9 mouse cellular contexts compared by ENCODE assay signal in genomic region chr11:108224233-108224973, GRCm38 (mm10).
DNase-seq lines count a peak whose midpoint lies in the region; ATAC-seq and TF ChIP-seq lines count a peak whose summit lies in the region.
"Had no signal": no experiment of that assay in that cellular context is flagged by ENCODE, and none has a peak within 500 bp of the region (broad histone marks: within the 10 kb centered on the region; RNA-seq: fewer than 3 reads in every experiment).

No protein-coding gene starts in this region.

- H3K4me3 ChIP-seq in midbrain, postnatal 0 days (ENCODE audit: low read depth, low read length): no peak overlapping the region
- H3K4me3 ChIP-seq: limb, embryonic 15.5 days had no signal

- H3K36me3 ChIP-seq in midbrain, postnatal 0 days (ENCODE audit: insufficient read depth, low read length): no peaks in the 10 kb centered on the region; the same call in 1 of the 2 replicates
- H3K36me3 ChIP-seq: limb, embryonic 15.5 days had no signal

- no peak overlapping the region for H3K9ac ChIP-seq in midbrain, postnatal 0 days (replicated peaks; ENCODE audit: low read length, poor library complexity, severe bottlenecking)
- H3K9ac ChIP-seq: limb, embryonic 15.5 days had no signal

- H3K4me1 ChIP-seq in midbrain, postnatal 0 days (ENCODE audit: insufficient read depth, low read length): no peaks in the 10 kb centered on the region

- no peak overlapping the region for H3K4me2 ChIP-seq in midbrain, postnatal 0 days (ENCODE audit: low read depth, low read length, poor library complexity, severe bottlenecking)
- H3K4me2 ChIP-seq: limb, embryonic 15.5 days had no signal

- H3K27ac ChIP-seq in midbrain, postnatal 0 days (ENCODE audit: low read depth, low read length): no peak overlapping the region

- no peaks in the 10 kb centered on the region for H3K9me3 ChIP-seq in midbrain, postnatal 0 days (ENCODE audit: low read length)
- H3K9me3 ChIP-seq: limb, embryonic 15.5 days had no signal

- WGBS in midbrain, postnatal 0 days: 41% methylated on average over 11 of the region's 11 CpGs

- no peak for TF ChIP-seq CTCF in midbrain, postnatal 0 days (IDR thresholded peaks at IDR 0.05)

- ATAC-seq in CD4-positive, CD25-positive, alpha-beta regulatory T cell, adult 4 months: peak; percentile 52
- ATAC-seq in midbrain, postnatal 0 days (ENCODE audit: low FRiP score): no peak

- DNase-seq in cerebellum, adult 9-10 months: peak; percentile 16
- no peak for DNase-seq in cerebellum, adult 11 months
- peak; percentile 30 for DNase-seq in layer of hippocampus, adult 11-12 months (ENCODE audit: low spot score)
- DNase-seq in layer of hippocampus, adult 8-10 months (ENCODE audit: low spot score in 2 of 2): no peak
- peak; percentile 63 for DNase-seq in midbrain, postnatal 0 days (ENCODE audit: low spot score)
- DNase-seq in urinary bladder, adult 18-20 months (ENCODE audit: low spot score in 2 of 2): no peak
- no peak for DNase-seq in gastrocnemius, postnatal 25 days

- H3K27me3 ChIP-seq in midbrain, postnatal 0 days (ENCODE audit: insufficient read depth, low read length): no peaks in the 10 kb centered on the region
- H3K27me3 ChIP-seq: limb, embryonic 15.5 days had no signal

Comparison
In these comparisons a context has a peak if more than half of its experiments do, and no peak if none do; other contexts are left out.
1. DNase-seq: peak in cerebellum, adult 9-10 months (single experiment), layer of hippocampus, adult 11-12 months (single experiment) and midbrain, postnatal 0 days (single experiment); none in cerebellum, adult 11 months (single experiment), layer of hippocampus, adult 8-10 months (0 of 2), urinary bladder, adult 18-20 months (0 of 2) and gastrocnemius, postnatal 25 days (single experiment).